Mouse (Mus musculus): Measurements from ENCODE around the gene Treml1. TPM values are rescaled to one million over a fixed set of nuclear protein-coding genes. Genes with fewer than 3 reads are reported as not detected.

The Treml1 gene
- polyA plus RNA-seq, 1 experiment = 6.3 TPM

DNA sequence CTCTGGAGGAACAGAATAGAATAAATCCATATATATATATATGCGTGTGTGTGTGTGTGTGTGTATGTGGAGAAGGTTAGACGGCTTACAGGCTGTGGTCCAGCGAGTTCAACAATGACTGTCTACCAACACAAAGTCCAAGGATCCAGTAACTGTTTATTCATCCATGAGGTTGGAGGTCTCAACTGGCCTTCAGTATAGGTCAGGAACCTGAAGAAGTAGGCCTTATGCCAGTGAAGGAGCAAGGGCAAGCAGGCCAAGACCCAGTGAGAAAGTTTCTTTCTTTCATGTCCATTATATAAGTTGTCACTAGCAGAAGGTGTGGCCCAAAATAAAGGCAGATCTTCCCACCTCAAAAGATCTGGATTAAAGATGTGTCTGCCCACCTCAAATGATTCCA is 43.0 kb downstream of the Treml1 start:
- peaks cover 8% of the 10 kb centered on the region for H3K4me1 ChIP-seq (ENCODE audit: control insufficient read depth, insufficient read depth, low read length)
- WGBS = 92% methylated on average over 3 of the region's 3 CpGs
- DNase-seq = no peak
- H3K4me3 ChIP-seq (replicated peaks; ENCODE audit: extremely low read depth, low read depth, low read length) = no peak overlapping the region
- TF ChIP-seq CTCF (IDR thresholded peaks at IDR 0.05; ENCODE audit: insufficient read depth, low read length) (no peak), POLR2A (IDR thresholded peaks at IDR 0.05; ENCODE audit: borderline replicate concordance, extremely low read depth, low read depth, low read length) (no peak)

DNA sequence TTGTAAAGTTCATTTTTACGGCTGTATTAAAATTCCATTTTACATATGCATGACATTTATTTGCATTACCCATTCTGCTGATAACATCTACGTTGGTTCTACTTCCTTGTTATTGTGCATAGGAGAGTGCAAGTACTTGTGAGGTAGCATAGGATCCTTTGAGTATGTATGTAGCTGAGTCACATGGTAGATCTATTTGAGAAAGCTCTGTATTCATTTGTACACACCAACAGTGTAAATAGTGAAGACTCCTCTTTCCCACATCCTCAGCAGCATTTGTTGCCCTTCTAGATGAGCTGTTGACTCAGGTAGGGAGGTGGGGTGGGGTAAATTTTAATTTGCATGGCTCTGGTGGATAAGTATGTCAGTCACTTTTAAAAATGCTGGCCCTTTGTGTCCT is 44.1 kb downstream of the Treml1 start:
- DNase-seq = no peak
- TF ChIP-seq CTCF (IDR thresholded peaks at IDR 0.05; ENCODE audit: insufficient read depth, low read length) (no peak), POLR2A (IDR thresholded peaks at IDR 0.05; ENCODE audit: borderline replicate concordance, extremely low read depth, low read depth, low read length) (no peak)
- 52% methylated on average over 2 of the region's 2 CpGs for WGBS
- H3K4me3 ChIP-seq (replicated peaks; ENCODE audit: extremely low read depth, low read depth, low read length) = no peak overlapping the region
- peaks cover 8% of the 10 kb centered on the region for H3K4me1 ChIP-seq (ENCODE audit: control insufficient read depth, insufficient read depth, low read length)

DNA sequence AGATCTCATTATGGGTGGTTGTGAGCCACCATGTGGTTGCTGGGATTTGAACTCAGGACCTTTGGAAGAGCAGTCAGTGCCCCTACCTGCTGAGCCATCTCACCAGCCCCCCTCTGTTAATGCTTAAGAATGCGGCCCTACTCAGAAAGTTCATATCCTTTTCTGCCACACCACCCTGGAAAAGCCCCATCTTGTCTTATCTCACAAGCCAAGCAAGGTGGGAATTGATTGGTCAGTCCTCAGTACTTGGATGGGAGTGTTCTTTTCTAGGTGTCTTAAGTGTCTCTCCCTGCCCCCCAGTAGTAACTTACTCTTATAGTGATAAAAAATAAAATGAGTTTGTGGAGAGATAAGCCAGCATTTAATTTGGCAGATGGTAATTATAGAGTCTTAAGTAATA is 45.0 kb downstream of the Treml1 start:
- Histone ChIP-seq H3K4me3 (replicated peaks; ENCODE audit: extremely low read depth, low read depth, low read length) (no peak overlapping the region), H3K4me1 (ENCODE audit: control insufficient read depth, insufficient read depth, low read length) (peaks cover 8% of the 10 kb centered on the region)
- no peak for DNase-seq
- TF ChIP-seq CTCF (IDR thresholded peaks at IDR 0.05; ENCODE audit: insufficient read depth, low read length) (no peak), POLR2A (IDR thresholded peaks at IDR 0.05; ENCODE audit: borderline replicate concordance, extremely low read depth, low read depth, low read length) (no peak)
- WGBS = 76% methylated on average over 1 of the region's 1 CpGs

DNA sequence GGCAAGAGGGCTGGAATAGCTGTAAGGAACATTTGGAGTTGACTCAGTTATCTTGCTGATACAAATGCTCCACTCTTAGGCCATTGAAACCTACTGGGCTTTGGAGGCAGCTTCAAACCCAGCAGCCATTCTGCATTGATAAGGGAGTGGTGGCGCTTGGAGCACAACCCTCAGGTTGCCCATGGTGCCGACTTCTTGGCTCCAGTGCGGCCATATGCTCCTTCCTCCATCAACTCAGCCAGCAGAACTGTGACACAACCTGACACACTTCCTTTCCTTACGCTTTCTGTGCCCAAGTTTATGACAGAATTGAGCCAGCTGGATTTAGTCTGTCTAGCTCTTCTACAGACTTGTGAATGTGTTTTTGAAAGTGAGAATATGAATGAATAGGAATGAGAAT is 47.4 kb downstream of the Treml1 start:
- WGBS = 54% methylated on average over 4 of the region's 4 CpGs
- TF ChIP-seq CTCF (IDR thresholded peaks at IDR 0.05; ENCODE audit: insufficient read depth, low read length) (no peak), POLR2A (IDR thresholded peaks at IDR 0.05; ENCODE audit: borderline replicate concordance, extremely low read depth, low read depth, low read length) (no peak)
- no peak for DNase-seq
- Histone ChIP-seq H3K4me1 (ENCODE audit: control insufficient read depth, insufficient read depth, low read length) (peaks cover 6% of the 10 kb centered on the region), H3K4me3 (replicated peaks; ENCODE audit: extremely low read depth, low read depth, low read length) (no peak overlapping the region)

DNA sequence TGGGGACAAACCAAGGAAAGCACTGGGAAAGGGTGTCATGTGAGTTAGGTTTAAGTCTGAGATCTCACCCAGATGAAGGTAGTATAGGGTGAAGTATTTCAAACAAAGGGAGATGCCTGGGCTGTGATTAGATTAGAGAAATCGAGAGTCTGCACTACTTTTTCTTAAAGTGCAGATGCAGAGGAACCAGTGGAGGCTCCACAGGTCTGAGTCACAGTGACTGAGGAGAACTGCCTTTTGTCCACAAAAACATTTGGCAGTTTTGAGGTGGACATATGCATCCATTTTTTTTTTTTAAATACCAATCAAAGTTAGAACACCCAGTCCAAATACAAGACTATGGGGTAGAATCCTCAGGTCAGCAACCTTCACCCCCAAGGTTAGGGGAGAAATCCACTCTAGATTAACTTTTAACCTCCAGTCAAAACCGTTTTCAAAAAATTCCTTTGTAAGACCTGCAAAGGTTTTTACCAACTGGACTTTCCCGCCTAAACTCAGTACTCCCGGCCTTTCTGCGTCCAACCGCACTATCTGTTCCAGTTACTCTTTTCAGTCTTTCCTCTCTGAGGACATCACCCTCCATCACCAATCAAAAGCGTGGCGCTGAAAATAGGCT is 48.3 kb downstream of the Treml1 start:
- DNase-seq = no peak
- Histone ChIP-seq H3K4me3 (replicated peaks; ENCODE audit: extremely low read depth, low read depth, low read length) (peak overlapping the region; percentile 50), H3K4me1 (ENCODE audit: control insufficient read depth, insufficient read depth, low read length) (peaks cover 6% of the 10 kb centered on the region)
- TF ChIP-seq CTCF (IDR thresholded peaks at IDR 0.05; ENCODE audit: insufficient read depth, low read length) (no peak), POLR2A (IDR thresholded peaks at IDR 0.05; ENCODE audit: borderline replicate concordance, extremely low read depth, low read depth, low read length) (no peak)
- 5% methylated on average over 8 of the region's 8 CpGs for WGBS

- TF ChIP-seq POLR2A (IDR thresholded peaks at IDR 0.05; ENCODE audit: borderline replicate concordance, extremely low read depth, low read depth, low read length) = peak; percentile 44; the same call in 1 of the 2 replicates
- no peak for TF ChIP-seq CTCF (IDR thresholded peaks at IDR 0.05; ENCODE audit: insufficient read depth, low read length)
- peaks cover 6% of the 10 kb centered on the region for H3K4me1 ChIP-seq (ENCODE audit: control insufficient read depth, insufficient read depth, low read length)
- under 1% methylated on average over 47 of the region's 47 CpGs for WGBS
- DNase-seq = peak; percentile 74
- peak overlapping the region; percentile 83 for H3K4me3 ChIP-seq (replicated peaks; ENCODE audit: extremely low read depth, low read depth, low read length)
Measured at GRCm38 (mm10) chr17:48408526-48409291, 49.0 kb downstream of the Treml1 start.

- Histone ChIP-seq H3K4me1 (ENCODE audit: control insufficient read depth, insufficient read depth, low read length) (peaks cover 3% of the 10 kb centered on the region), H3K4me3 (replicated peaks; ENCODE audit: extremely low read depth, low read depth, low read length) (peak within 1 kb of the TSS; percentile 87)
- DNase-seq = peak; percentile 99
- under 1% methylated on average over 84 of the region's 84 CpGs for WGBS
- TF ChIP-seq POLR2A (IDR thresholded peaks at IDR 0.05; ENCODE audit: borderline replicate concordance, extremely low read depth, low read depth, low read length) (peak; percentile 62; the same call in 1 of the 2 replicates), CTCF (IDR thresholded peaks at IDR 0.05; ENCODE audit: insufficient read depth, low read length) (no peak)
Measured at GRCm38 (mm10) chr17:48409380-48410298, 49.9 kb downstream of the Treml1 start, which contains the start of the genes Nfya and Oard1. Nfya (minus strand) TSS chr17:48409906. Oard1 (plus strand) TSS chr17:48410014.

DNA sequence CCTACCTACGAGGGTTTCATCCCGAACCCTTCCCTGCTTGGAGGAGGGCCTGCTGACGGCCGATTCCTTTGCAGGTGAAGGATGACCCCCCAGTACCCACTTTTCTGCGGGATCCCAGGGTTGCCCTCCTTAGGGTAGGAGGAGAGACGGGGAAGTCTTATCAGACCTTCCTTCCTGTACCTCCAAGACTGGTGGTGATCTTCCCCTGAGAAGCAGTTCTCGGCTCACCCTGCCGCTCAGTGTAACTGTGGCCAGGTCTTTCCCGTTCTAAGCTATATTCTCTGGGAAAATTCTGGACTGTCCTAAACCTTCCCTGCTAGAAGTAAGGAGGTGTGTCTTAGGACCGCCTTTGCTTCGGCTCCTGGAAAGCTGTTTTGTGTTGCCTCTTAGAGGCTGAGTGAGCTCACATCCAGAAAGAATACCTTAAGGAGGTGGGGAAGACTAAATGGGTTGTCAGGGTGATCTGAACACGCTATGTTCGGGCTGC is 50.6 kb downstream of the Treml1 start:
- whole genome bisulfite sequencing = under 1% methylated on average over 13 of the region's 13 CpGs
- peaks cover 3% of the 10 kb centered on the region for H3K4me1 ChIP-seq (ENCODE audit: control insufficient read depth, insufficient read depth, low read length)
- peak overlapping the region; percentile 87 for H3K4me3 ChIP-seq (replicated peaks; ENCODE audit: extremely low read depth, low read depth, low read length)
- TF ChIP-seq CTCF (IDR thresholded peaks at IDR 0.05; ENCODE audit: insufficient read depth, low read length) (no peak), POLR2A (IDR thresholded peaks at IDR 0.05; ENCODE audit: borderline replicate concordance, extremely low read depth, low read depth, low read length) (no peak)
- no peak for DNase-seq

GRCm38 (mm10) chr17:48411241-48411640 is 51.5 kb downstream of the Treml1 start:
- H3K4me1 ChIP-seq (ENCODE audit: control insufficient read depth, insufficient read depth, low read length) = peaks cover 3% of the 10 kb centered on the region
- WGBS = 29% methylated on average over 8 of the region's 8 CpGs
- no peak for DNase-seq
- no peak overlapping the region for H3K4me3 ChIP-seq (replicated peaks; ENCODE audit: extremely low read depth, low read depth, low read length)
- TF ChIP-seq CTCF (IDR thresholded peaks at IDR 0.05; ENCODE audit: insufficient read depth, low read length) = no peak
- no peak for TF ChIP-seq POLR2A (IDR thresholded peaks at IDR 0.05; ENCODE audit: borderline replicate concordance, extremely low read depth, low read depth, low read length)

All from lung, adult 2 months (tissue).